Mouse (Mus musculus) spleen, postnatal 10 days (tissue): ENCODE data around the gene Efemp2.
"Not testable (repeated sequence)": the region's sequence is repeated elsewhere in the genome, so short reads cannot be mapped to it uniquely, and the experiment has no call there.

Experiments used
- DNase-seq, 2 experiments: peaks; one replicate each; pipeline ENCODE4 v3.0.0; 2021 to 2022; ENCODE audit warnings: low spot score in 2 of 2

The Efemp2 gene

DNA sequence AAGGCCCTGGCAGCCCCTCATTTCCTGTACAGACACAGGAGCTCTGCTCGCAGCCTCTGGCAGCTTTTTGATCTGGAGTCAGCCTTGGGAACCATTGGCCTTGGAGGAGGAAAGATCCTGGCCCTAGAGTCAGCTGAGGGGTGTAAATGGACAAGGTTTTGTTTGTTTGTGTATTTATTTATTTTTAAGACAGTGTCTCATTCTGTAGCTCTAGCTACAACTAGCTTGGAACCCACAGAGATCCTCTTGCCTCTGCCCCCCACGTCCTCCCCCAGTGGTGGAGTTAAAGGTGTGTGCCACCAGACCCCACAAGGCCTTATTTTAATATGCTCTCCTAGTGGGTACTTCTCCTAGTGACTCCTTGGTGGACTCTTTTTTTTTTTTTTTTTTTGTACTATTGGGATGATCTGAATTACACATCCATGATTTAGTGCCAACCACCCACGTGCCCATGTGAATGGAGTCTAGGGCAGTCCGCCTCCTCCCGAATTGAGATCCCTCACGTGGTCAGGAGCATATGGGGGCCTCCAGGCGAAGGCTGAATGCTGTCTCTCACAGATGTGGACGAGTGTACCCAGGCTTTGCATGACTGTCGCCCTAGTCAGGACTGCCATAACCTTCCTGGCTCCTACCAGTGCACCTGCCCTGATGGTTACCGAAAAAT, 3.4 kb downstream of the Efemp2 start:
- DNase-seq, result no peak

DNA sequence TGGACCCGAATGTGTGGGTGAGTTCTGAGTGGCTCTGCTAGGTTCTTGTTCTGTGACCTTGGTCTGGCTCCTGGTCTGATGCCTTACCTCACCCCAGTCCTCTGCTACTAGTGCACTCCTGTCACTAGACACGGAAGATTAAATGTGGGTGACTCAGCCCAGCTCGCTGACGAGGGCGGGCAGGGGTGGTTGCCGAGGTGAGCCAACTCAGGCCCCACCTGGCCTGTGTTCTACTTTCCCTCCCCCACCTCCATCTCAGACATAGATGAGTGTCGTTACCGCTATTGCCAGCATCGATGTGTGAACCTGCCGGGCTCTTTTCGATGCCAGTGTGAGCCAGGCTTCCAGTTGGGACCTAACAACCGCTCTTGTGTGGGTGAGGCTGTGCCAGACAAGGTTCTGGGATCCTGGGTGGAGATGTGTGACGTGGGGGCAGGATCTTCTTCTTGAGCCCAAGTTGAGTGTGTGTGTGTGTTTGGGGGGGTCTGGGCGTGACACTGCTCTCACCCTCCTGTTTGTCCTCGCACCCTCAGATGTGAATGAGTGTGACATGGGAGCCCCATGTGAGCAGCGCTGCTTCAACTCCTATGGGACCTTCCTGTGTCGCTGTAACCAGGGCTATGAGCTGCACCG, 4.0 kb downstream of the Efemp2 start:
- no peak for DNase-seq

DNA sequence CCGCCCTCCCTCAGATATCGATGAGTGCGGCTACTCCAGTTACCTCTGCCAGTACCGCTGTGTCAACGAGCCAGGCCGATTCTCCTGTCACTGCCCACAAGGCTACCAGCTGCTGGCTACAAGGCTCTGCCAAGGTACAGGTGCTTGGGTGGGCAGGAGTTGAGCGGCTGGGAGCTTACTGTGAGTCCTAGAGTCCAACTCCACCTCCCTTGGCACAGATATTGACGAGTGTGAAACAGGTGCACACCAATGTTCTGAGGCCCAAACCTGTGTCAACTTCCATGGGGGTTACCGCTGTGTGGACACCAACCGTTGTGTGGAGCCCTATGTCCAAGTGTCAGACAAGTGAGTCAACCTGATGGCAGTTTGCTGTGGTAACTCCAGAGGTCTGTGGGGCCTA, 6.3 kb downstream of the Efemp2 start:
- DNase-seq, result no peak

DNA sequence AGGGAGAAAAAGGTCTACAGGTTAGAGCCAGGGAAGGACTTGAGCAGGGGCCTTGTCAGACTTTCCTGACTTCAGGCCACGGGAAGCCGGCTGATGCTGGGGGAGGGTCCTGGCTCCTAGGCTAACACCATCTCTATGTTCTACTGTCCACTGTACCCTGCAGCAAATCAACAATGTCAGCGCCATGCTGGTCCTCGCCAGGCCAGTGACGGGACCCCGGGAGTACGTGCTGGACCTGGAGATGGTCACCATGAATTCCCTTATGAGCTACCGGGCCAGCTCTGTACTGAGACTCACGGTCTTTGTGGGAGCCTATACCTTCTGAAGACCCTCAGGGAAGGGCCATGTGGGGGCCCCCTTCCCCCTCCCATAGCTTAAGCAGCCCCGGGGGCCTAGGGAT, 7.6 kb downstream of the Efemp2 start:
- no peak for DNase-seq

DNA sequence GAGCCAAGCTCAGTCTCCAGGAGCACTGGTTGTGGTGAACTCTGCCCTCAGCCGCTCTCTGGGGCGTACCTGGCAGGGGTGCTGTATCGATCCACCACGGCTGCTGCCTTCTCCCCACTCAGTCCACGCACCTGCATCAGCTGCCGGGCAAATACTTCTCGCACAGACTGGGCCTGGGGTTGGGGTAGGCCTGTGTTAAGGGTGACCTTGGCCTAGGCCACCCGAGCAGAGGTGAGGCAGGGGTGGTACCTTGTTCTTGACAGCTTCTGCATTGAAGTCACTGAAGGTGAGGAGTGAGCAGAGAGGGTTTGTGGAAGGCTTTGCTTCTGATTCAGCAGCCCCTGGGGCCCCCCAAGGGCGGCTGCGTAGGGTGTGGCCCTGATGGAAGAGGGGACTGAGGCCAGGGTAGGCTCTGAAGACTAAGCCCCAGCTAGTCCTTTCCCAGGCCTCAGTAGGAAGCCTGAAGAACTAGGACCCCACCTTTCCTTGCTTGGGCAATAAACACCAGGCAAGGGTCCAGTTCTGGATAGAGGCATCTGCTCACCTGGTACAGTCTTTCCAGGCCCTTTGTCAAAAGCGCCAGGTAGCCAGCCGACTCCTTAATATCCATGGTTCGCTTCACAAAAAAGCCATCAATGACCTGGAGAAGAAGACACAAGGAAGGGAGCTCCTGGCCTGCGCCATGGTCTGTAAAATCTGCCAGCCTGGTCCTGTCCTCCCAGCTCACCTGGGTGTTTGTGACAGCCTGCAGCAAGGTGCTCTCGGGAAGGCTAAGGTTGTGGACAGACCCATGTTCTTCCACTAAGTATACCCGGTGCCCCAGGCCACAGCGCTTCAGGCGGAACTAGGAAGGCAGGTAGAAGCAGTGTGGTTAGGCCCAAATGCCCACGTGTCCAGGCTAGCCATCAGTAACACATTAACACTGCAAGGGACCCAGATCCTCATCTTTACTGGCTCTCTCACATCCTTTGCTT, 9.9 kb downstream of the Efemp2 start:
- DNase-seq, result no peak

DNA sequence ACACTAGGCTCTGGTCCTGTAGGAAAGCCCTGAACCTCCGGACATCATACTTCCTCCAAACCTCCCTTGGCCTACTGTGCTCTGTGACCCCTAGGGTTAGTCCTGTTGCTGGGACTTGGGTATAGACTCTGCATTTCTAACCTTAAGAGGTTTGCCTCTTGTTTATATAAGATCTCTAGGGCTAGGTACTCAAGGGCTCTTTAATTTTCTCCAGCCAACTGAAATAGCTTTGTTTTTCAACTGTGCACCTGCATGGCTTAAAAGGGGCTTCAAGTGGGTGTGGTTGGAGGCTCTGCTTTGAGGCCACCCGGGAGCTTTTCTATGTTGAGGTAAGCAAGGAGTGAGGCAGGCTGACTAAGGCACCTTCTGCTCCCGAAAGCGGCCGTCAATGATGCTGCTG, 10.7 kb downstream of the Efemp2 start:
- DNase-seq, result no peak

DNA sequence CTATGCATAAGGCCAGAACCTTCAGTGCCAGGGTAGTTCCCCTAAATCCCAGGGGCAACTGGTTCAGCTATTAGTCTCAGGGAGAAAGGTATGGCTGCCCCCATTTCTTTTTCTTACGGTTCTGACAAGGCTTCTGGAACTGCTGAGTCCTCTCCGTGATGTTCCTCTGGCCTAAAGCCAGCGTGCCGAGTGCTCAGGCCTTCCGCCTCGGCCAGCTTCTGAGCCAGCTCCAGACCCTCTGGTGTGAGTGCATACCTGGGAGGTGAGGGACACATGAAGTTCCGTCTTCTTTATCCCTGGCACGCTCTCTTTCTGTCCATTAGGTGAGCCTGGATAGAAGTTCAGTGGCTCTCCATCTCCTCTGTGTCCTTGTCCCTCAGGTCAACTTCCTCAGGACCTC, 11.6 kb downstream of the Efemp2 start:
- DNase-seq, result no peak

DNA sequence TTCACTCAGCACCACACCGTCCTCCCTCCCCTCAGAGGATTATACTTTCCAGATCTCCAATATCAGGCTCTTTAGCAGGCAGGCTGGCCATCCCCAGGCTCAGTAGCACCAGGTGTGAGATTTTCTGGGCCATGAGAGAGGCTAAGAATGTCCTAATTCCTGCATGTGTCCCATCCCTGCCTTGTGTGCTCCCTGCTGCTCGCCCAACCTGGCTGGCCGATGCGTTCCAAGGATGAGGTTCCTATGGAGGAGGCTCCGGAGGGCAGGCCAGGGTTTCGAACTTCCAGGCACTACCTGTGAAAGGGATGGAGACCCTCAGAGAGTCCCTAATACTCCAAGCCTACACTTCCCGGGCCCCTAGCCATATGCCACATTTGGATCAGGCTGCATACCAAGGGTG, 12.1 kb downstream of the Efemp2 start:
- DNase-seq, result no peak

DNA sequence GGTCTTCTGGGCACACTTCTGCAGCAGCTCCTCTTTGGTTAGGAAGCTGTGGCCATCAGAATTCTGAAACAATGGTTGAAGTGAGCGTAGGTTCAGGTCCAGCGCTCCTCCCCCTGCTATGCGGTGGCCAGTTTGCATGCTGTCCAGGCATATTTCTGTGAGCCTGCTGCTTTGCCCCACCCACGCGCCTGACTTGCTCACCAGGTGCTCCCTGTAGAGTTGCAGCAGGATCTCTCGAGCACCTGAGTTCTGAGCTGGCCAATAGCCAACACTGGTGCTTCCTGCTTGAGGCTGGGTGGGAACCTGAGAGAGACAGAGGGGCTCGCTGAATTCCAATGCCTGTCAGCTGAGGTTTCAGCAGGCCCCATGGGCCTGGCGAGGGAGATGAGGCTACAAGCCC, 12.5 kb downstream of the Efemp2 start:
- no peak for DNase-seq

DNA sequence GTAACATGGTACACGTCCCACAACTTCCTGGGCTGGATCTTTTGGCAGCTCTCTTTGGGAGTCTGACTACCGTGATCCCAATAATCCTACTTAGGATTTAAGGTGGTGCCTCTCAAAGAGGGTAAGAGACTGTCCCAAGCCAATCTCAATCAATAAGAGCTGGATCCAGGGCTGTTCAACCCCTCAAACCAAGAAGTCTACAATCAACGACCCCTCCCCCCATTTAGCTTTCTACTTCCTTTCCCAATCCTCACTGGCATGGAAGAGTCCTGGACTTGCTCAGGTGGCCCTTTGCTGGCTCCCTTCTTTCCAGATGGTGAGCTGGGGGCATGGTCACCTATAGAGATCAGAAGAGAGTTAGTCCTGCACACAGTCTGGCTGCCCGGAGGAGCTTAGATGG, 13.0 kb downstream of the Efemp2 start:
- DNase-seq, result no peak

DNA sequence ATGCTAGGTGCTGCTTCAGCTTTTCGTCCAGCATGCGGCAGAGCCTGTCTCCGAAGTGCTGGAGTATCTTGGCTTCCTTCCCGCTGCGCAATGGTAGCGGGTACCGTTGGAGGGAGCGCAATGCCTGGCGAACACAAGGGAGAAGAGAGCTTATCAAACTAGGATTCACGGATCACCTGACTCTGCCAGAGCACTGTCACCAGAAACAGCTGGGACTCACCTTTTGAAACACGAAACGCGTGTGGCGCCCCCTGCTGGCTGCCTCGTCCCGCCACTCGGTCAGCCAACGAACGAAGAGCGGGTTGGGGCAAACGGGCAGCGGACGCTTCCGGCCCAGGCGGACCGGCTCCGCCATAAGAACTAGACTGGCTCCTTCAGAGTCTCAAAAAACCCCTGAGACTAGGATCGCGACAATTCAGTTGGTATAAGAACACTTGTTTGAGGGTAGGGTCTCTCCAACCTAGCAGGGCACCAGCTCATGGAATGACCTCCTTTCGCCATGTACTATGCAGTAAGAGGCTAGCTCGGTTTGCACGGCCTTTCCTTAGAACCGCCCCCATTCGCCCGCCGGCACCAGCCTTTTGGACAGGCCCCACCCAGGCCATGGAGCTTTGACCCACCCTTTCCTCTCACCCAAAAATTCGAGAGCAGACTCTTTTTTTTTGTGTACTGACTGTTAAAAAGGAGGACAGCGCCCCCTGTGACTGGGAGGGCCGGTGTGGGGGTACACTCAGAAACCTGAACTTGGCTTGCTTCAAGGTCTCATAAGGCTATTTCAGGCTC, 14.2 kb downstream of the Efemp2 start, which contains the start of gene Mus81:
Gene Mus81 (minus strand): TSS at position 635 of the 783 bp plus-strand sequence.
- DNase-seq, result peak; percentile 96 to 97

DNA sequence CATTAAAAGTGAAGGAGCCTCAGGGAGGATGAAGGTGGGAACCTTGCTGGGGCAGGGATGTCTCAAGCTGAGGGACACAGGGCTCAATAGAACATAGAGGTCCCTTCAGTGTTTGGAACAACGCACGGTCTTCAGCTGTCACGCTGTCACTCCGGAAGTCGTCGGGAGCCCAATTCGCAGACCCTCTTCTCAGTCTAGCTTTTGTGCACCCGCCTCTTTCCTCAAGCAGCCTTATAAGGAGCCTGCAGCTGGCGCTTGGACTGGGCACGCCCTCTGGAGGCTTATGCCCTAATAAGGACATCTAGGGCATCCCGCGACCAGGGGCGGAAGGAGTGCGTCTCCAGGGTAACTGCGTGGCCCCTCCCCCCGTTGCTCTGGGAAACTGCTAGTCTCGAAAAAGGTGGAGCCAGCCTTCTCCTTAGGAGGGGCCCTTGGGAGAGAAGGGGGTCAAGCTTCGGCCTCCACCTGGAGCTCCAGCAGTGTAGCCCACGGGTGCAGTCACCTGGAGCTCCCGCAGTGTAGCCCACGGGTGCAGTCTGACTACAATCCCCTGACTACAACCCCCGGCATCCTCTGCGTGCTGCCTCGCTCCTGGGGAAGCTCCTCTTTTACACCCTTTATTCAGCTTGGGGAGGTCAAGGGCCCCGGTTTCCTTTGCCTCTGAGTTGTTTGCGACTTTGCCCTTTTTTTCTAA, 15.3 kb downstream of the Efemp2 start:
- DNase-seq, result peak; percentile 97 to 98

DNA sequence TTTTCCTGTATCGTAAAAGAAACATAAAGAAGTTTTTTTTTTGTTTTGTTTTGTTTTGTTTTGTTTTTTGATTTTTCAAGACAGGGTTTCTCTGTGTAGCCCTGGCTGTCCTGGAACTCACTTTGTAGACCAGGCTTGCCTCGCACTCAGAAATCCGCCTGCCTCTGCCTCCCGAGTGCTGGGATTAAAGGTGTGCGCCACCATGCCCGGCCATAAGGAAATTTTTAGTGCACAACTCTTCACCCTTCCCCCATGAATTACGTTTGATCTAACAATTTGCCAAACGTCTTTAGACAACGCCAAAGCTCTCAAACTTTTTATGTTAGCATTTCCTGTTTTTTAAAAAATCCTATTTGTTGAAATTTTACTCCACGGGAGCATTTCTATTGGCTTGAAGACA, 16.0 kb downstream of the Efemp2 start:
- DNase-seq, result not testable (repeated sequence)

DNA sequence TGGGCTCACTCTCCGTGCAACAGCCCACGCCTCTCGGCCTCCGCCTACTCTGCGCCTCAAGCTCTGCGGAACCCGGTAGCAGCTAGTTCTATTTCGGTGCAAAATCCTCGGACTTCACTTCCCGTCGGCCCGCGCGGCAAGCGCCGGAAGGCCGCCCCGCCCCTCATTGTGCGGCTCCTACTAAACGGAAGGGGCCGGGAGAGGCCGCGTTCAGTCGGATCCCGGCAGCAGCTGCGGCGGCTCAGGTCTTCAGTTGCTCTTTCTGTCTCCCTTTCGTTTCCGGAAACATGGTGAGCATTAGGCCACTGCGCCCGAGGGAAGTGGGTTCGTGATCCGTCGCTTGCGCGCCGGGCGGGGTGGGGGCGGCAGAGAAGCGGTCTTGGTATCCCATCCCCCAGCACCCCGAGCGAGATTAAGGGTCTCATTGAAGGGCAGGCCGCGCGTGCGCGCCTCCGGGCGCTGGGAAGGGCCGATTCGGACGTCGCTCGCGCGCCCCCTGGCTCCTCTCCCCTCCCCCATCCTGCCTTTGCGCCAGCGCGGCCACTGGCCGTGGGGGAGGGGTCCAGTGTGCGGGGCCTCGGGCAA, 16.7 kb downstream of the Efemp2 start, which contains the start of gene Cfl1:
Gene Cfl1 (plus strand): TSS at position 143 of the 585 bp plus-strand sequence.
- peak; percentile 85 to 96 for DNase-seq

DNA sequence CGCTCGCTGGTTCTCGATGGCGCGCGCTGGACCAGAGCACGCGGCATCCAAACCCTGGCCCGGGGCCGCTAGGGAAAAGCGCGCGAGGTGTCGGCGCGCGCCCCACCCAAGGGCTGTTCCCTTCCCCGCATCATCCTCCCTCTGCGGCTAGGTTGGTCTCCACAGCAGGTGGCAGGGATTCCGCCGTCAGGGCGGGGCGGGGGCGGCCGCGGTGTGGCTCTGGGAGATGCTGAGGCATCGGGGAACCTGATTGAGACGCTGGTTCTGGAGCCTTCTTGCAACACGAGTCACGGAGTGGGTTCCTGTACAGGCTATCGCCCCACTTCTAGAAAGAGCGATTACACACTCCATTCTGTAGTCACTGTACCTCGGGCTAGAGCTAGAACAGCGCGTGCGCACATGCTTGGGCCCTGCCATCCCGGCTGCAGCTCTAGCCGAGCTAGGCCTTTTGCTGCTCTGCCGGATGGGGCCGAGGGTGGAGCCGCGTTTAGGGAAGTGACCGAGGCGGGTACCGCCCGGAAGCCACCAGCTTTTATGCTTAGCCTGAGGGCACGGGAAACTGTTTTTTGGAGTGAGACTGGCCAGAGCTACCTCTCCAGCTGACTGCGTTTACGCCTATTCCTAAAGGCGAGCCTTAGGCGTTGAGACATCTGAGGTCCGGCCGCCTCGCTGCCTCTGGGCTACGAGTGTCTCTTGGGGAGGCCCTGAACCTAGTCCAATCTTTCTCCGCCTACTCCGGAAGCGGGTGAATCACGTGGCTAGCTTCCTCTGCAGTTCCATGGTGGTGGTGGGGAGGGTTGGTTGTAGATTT, 17.3 kb downstream of the Efemp2 start:
- DNase-seq, result peak; percentile 87 to 89

DNA sequence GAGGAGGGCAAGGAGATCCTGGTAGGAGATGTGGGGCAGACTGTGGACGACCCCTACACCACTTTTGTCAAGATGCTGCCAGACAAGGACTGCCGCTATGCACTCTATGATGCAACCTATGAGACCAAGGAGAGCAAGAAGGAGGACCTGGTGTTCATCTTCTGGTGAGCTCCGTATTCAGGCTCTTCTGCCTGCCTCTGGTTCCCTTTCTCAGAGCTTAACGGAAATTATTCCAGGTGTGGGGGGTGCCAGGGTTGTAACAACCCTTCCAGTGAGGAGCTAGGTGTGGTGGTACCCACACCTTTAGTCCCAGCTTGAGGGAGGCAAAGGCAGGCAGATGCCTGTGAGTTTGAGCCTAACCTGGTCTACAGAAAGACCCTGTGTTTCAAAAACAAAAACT, 18.9 kb downstream of the Efemp2 start:
- DNase-seq, result no peak

DNA sequence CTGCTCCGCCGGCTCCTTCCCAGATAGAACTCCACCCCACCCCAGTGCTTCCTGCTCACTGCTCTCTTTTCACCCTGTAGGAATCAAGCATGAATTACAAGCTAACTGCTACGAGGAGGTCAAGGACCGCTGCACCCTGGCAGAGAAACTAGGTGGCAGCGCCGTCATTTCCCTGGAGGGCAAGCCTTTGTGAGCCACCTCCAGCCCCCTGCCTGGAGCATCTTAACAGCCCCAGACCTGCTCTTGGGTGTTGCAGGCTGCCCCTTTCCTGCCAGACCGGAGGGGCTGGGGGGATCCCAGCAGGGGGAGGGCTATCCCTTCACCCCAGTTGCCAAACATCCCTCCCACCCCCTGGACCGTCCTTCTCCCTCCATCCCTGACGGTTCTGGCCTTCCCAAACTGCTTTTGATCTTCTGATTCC, 19.6 kb downstream of the Efemp2 start:
- DNase-seq, result not testable (repeated sequence)

DNA sequence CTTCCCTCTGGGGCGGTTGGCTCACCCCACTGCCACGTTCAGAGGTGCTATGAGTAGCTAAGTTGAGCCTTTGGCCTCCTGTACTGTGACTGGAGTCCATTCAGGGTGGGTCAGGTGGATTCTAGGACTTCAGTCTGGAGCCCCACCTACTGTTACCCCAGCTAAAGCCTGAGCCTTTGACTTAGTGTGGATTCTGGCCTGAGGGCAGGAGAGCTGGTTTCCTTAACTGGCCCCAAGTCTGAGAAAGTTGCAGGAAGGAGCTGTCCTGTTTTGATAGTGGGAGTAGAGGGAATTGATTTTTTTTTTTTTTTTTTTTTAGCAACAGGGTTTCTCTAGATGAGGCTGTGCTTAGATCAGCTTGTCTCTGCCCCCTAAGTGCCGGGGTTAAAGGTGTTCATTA, 20.6 kb downstream of the Efemp2 start:
- no peak for DNase-seq

DNA sequence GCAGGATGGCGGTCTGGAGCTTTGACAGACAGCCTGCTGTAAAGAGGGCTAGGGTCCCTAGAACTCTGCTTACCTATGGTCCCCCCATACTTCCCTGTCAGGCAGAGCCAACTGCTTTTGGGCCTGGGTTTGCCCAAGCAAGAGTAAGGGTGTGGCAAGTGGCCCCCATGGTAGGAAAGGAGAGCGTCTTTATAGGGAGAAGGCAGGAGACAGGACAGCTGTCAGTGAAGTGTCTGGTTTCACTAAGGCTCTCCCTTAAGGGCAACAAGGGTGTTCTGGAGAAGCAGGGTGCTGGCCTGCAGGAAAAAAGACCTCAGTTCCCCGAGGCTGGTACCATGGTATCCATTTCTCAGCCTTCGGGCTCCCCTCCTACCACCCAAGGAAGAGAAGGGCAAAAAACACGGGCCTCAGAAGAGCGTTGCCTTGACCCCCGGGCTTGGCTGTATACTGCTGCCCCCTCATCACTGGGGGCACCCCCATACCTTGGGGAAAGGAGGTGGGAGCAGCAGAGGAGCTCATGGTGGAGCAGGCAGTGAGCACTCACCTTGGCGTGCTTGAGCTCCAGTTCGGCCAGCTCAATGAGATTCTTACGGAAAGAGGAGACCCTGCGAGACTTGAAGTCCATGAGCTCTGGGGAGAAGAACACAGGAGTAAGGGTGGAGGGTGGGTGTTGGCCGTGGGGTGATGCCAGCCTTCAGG, 21.7 kb downstream of the Efemp2 start:
- DNase-seq, result no peak
